9 mouse cellular contexts compared by ENCODE assay signal in the genomic region with DNA sequence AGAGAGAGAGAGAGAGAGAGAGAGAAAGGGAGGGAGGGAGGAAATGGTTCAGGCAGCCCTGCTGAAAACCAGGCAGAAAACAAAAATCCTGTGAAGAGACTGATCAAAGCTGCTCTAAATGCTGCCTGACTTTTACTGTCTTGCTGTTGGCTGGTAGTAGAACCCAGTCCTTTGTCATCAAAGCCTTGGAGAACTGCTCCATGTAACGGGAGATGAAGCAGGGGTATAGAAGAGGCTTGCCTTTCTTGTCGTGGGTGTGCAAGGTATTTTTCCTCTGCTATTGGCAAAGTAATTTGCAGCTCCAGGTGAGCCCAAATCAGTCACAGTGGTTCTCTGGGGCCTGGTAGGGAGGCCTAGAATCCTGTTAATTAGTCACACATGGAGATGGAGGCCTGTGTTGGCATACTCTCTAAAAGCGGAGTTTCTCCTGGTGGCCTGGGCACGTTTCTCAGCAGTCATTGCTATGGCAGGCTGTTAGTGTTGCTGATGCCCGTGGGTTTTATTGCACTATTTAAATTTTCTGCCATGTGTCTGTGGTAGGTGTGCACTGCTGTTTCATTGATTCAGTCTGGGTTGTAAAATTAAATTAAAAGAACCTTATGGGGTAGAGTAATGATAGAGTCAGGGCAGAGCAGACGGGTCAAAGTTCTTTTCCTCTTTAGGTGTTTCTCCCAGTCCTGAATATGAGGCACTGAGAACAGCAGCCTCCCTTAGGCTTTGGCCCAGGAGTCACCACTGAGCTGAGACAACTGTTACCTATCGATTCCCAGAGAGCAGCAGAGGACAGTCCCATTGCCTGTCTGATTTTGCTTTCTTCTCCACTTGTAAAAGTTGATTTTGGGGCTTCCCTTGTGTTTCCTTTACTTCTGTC.
DNase-seq lines count a peak whose midpoint lies in the region; ATAC-seq and TF ChIP-seq lines count a peak whose summit lies in the region.
"Had no signal": no experiment of that assay in that cellular context is flagged by ENCODE, and none has a peak within 500 bp of the region (broad histone marks: within the 10 kb centered on the region; RNA-seq: fewer than 3 reads in every experiment).

No protein-coding gene starts in this region.

- no peaks in the 10 kb centered on the region for H3K27me3 ChIP-seq in midbrain, embryonic 13.5 days
- no peaks in the 10 kb centered on the region for H3K27me3 ChIP-seq in stomach, postnatal 0 days (ENCODE audit: control insufficient read depth, insufficient read depth, low read length)
- H3K27me3 ChIP-seq: heart, embryonic 12.5 days had no signal

- no peak overlapping the region for H3K4me3 ChIP-seq in midbrain, embryonic 13.5 days (replicated peaks)
- no peak overlapping the region for H3K4me3 ChIP-seq in stomach, postnatal 0 days (ENCODE audit: low read depth, low read length)
- H3K4me3 ChIP-seq: heart, embryonic 12.5 days had no signal

- TF ChIP-seq EP300 in stomach, postnatal 0 days (optimal IDR thresholded peaks at IDR 0.05) = no peak

- ATAC-seq in midbrain, embryonic 13.5 days = peak; percentile 27; the same call in 1 of the 2 replicates
- no peak for ATAC-seq in stomach, postnatal 0 days (ENCODE audit: low FRiP score, low TSS enrichment)

- no peaks in the 10 kb centered on the region for H3K9me3 ChIP-seq in midbrain, embryonic 13.5 days
- no peaks in the 10 kb centered on the region for H3K9me3 ChIP-seq in stomach, postnatal 0 days (ENCODE audit: control insufficient read depth, low read length)
- H3K9me3 ChIP-seq: heart, embryonic 12.5 days had no signal

- peak; percentile 33 for DNase-seq in kidney, adult 11 months
- DNase-seq in kidney, postnatal 10 days = no peak
- DNase-seq in cerebellum, postnatal 14 days = peak; percentile 34 to 54
- peak; percentile 55 for DNase-seq in kidney, adult 9 months
- DNase-seq in adrenal gland, postnatal 10 days = no peak
- DNase-seq in stomach, postnatal 0 days (ENCODE audit: low spot score) = no peak
- no peak for DNase-seq in left cerebral cortex, postnatal 10 days (ENCODE audit: extremely low spot score in 1 of 2, low spot score in 2 of 2)

- intact Hi-C loops in left cerebral cortex, postnatal 10 days (cut with DNase I) = no loop called here

- no peak overlapping the region for H3K4me2 ChIP-seq in midbrain, embryonic 13.5 days (replicated peaks)
- no peak overlapping the region for H3K4me2 ChIP-seq in stomach, postnatal 0 days (replicated peaks; ENCODE audit: low read depth)
- H3K4me2 ChIP-seq: heart, embryonic 12.5 days had no signal

- H3K9ac ChIP-seq in midbrain, embryonic 13.5 days (replicated peaks) = no peak overlapping the region
- no peak overlapping the region for H3K9ac ChIP-seq in stomach, postnatal 0 days (ENCODE audit: low read length)
- H3K9ac ChIP-seq: heart, embryonic 12.5 days had no signal

- WGBS in midbrain, embryonic 13.5 days = 61% methylated on average over 7 of the region's 7 CpGs
- 75% methylated on average over 7 of the region's 7 CpGs for WGBS in stomach, postnatal 0 days

- H3K4me1 ChIP-seq in midbrain, embryonic 13.5 days (replicated peaks) = peaks cover 32% of the 10 kb centered on the region
- H3K4me1 ChIP-seq in stomach, postnatal 0 days (replicated peaks; ENCODE audit: control insufficient read depth, insufficient read depth) = no peaks in the 10 kb centered on the region

- TF ChIP-seq CTCF in stomach, postnatal 0 days (IDR thresholded peaks at IDR 0.05; ENCODE audit: low read depth) = no peak

- no peak overlapping the region for H3K27ac ChIP-seq in midbrain, embryonic 13.5 days
- H3K27ac ChIP-seq in stomach, postnatal 0 days (replicated peaks) = no peak overlapping the region

- H3K36me3 ChIP-seq in midbrain, embryonic 13.5 days = no peaks in the 10 kb centered on the region
- no peaks in the 10 kb centered on the region for H3K36me3 ChIP-seq in stomach, postnatal 0 days (ENCODE audit: control insufficient read depth, insufficient read depth, low read length)
- H3K36me3 ChIP-seq: heart, embryonic 12.5 days had no signal

Comparison
In these comparisons a context has a peak if more than half of its experiments do, and no peak if none do; other contexts are left out.
1. DNase-seq: peak in kidney, adult 11 months (single experiment), cerebellum, postnatal 14 days (2 of 2) and kidney, adult 9 months (single experiment); none in kidney, postnatal 10 days (single experiment), adrenal gland, postnatal 10 days (single experiment), stomach, postnatal 0 days (single experiment) and left cerebral cortex, postnatal 10 days (0 of 2).